Mouse (Mus musculus): Measurements from ENCODE around the gene Olfr106-ps. TPM values are rescaled to one million over a fixed set of nuclear protein-coding genes. Genes with fewer than 3 reads are reported as not detected.

Olfr106-ps gene
- not detected in 2 replicates for polyA plus RNA-seq (2014; fragmentation: Nextera tagmentation; extraction: Ambion mirVana)

GRCm38 (mm10) chr17:37390093-37390492 is at the start of gene Olfr106-ps:
Gene Olfr106-ps, plus strand, starts transcription at chr17:37390393.
- no peak for ATAC-seq (replicated peaks; ENCODE audit: low FRiP score)
- no peaks in the 10 kb centered on the region for H3K9me3 ChIP-seq (ENCODE audit: control insufficient read depth, low read length)
- no peak for DNase-seq (ENCODE audit: low spot score)
- H3K4me1 ChIP-seq (replicated peaks; ENCODE audit: control insufficient read depth, insufficient read depth, low read length): no peaks in the 10 kb centered on the region
- no peaks in the 10 kb centered on the region for H3K36me3 ChIP-seq (ENCODE audit: control insufficient read depth, insufficient read depth, low read length)
- H3K4me2 ChIP-seq: no peak within 1 kb of the TSS
- no peak within 1 kb of the TSS for H3K27ac ChIP-seq (ENCODE audit: low read depth, low read length)
- no peak within 1 kb of the TSS for H3K4me3 ChIP-seq (ENCODE audit: low read depth, low read length)
- H3K9ac ChIP-seq (ENCODE audit: low read depth, low read length): no peak within 1 kb of the TSS
- H3K27me3 ChIP-seq (replicated peaks; ENCODE audit: control insufficient read depth, insufficient read depth, low read length): no peaks in the 10 kb centered on the region
- 61% methylated on average over 1 of the region's 1 CpGs for WGBS

GRCm38 (mm10) chr17:37359282-37359681 is 30.9 kb upstream of the Olfr106-ps start, which contains the start of gene Olfr104-ps:
Gene Olfr104-ps, plus strand, starts transcription at chr17:37359582.
- no peak for ATAC-seq (replicated peaks; ENCODE audit: low FRiP score)
- DNase-seq (ENCODE audit: low spot score): no peak
- no peaks in the 10 kb centered on the region for H3K36me3 ChIP-seq (ENCODE audit: control insufficient read depth, insufficient read depth, low read length)
- no peak within 1 kb of the TSS for H3K4me2 ChIP-seq
- no peaks in the 10 kb centered on the region for H3K4me1 ChIP-seq (replicated peaks; ENCODE audit: control insufficient read depth, insufficient read depth, low read length)
- no peak within 1 kb of the TSS for H3K9ac ChIP-seq (ENCODE audit: low read depth, low read length)
- H3K27ac ChIP-seq (ENCODE audit: low read depth, low read length): no peak within 1 kb of the TSS
- H3K27me3 ChIP-seq (replicated peaks; ENCODE audit: control insufficient read depth, insufficient read depth, low read length): no peaks in the 10 kb centered on the region
- H3K4me3 ChIP-seq (ENCODE audit: low read depth, low read length): no peak within 1 kb of the TSS
- H3K9me3 ChIP-seq (ENCODE audit: control insufficient read depth, low read length): no peaks in the 10 kb centered on the region

GRCm38 (mm10) chr17:37378733-37379132 is 11.5 kb upstream of the Olfr106-ps start, which contains the start of gene Olfr105-ps:
Gene Olfr105-ps, plus strand, starts transcription at chr17:37379033.
- no peak for DNase-seq (ENCODE audit: low spot score)
- no peaks in the 10 kb centered on the region for H3K27me3 ChIP-seq (replicated peaks; ENCODE audit: control insufficient read depth, insufficient read depth, low read length)
- no peaks in the 10 kb centered on the region for H3K4me1 ChIP-seq (replicated peaks; ENCODE audit: control insufficient read depth, insufficient read depth, low read length)
- H3K4me3 ChIP-seq (ENCODE audit: low read depth, low read length): no peak within 1 kb of the TSS
- no peak within 1 kb of the TSS for H3K9ac ChIP-seq (ENCODE audit: low read depth, low read length)
- no peak within 1 kb of the TSS for H3K4me2 ChIP-seq
- no peaks in the 10 kb centered on the region for H3K36me3 ChIP-seq (ENCODE audit: control insufficient read depth, insufficient read depth, low read length)
- no peaks in the 10 kb centered on the region for H3K9me3 ChIP-seq (ENCODE audit: control insufficient read depth, low read length)
- no peak within 1 kb of the TSS for H3K27ac ChIP-seq (ENCODE audit: low read depth, low read length)
- no peak for ATAC-seq (replicated peaks; ENCODE audit: low FRiP score)

GRCm38 (mm10) chr17:37398926-37399325 is 8.7 kb downstream of the Olfr106-ps start, which contains the start of gene Olfr107:
Gene Olfr107, plus strand, starts transcription at chr17:37399226.
- Histone ChIP-seq H3K9ac (ENCODE audit: low read depth, low read length) (no peak within 1 kb of the TSS), H3K36me3 (ENCODE audit: control insufficient read depth, insufficient read depth, low read length) (no peaks in the 10 kb centered on the region), H3K9me3 (ENCODE audit: control insufficient read depth, low read length) (no peaks in the 10 kb centered on the region), H3K4me1 (replicated peaks; ENCODE audit: control insufficient read depth, insufficient read depth, low read length) (no peaks in the 10 kb centered on the region), H3K27ac (ENCODE audit: low read depth, low read length) (no peak within 1 kb of the TSS), H3K27me3 (replicated peaks; ENCODE audit: control insufficient read depth, insufficient read depth, low read length) (no peaks in the 10 kb centered on the region), H3K4me3 (ENCODE audit: low read depth, low read length) (no peak within 1 kb of the TSS), H3K4me2 (no peak within 1 kb of the TSS)
- DNase-seq (ENCODE audit: low spot score): no peak
- no peak for ATAC-seq (replicated peaks; ENCODE audit: low FRiP score)
- 75% methylated on average over 3 of the region's 3 CpGs for WGBS

- Histone ChIP-seq H3K9ac (ENCODE audit: low read depth, low read length) (no peak overlapping the region), H3K27ac (ENCODE audit: low read depth, low read length) (no peak overlapping the region), H3K4me2 (no peak overlapping the region), H3K36me3 (ENCODE audit: control insufficient read depth, insufficient read depth, low read length) (no peaks in the 10 kb centered on the region), H3K9me3 (ENCODE audit: control insufficient read depth, low read length) (peaks cover 2% of the 10 kb centered on the region; the same call in 1 of the 2 replicates), H3K4me1 (replicated peaks; ENCODE audit: control insufficient read depth, insufficient read depth, low read length) (no peaks in the 10 kb centered on the region), H3K4me3 (ENCODE audit: low read depth, low read length) (no peak overlapping the region), H3K27me3 (replicated peaks; ENCODE audit: control insufficient read depth, insufficient read depth, low read length) (no peaks in the 10 kb centered on the region)
- ATAC-seq (replicated peaks; ENCODE audit: low FRiP score) (no peak), DNase-seq (ENCODE audit: low spot score) (no peak)
Observed at GRCm38 (mm10) chr17:37413380-37413779, 23.2 kb downstream of the Olfr106-ps start.

GRCm38 (mm10) chr17:37445180-37445579 is 55.0 kb downstream of the Olfr106-ps start, which contains the start of gene Olfr108:
Gene Olfr108, plus strand, starts transcription at chr17:37445480.
- H3K36me3 ChIP-seq (ENCODE audit: control insufficient read depth, insufficient read depth, low read length): no peaks in the 10 kb centered on the region
- no peaks in the 10 kb centered on the region for H3K4me1 ChIP-seq (replicated peaks; ENCODE audit: control insufficient read depth, insufficient read depth, low read length)
- H3K4me3 ChIP-seq (ENCODE audit: low read depth, low read length): no peak within 1 kb of the TSS
- 95% methylated on average over 1 of the region's 1 CpGs for whole genome bisulfite sequencing
- H3K4me2 ChIP-seq: no peak within 1 kb of the TSS
- no peak for ATAC-seq (replicated peaks; ENCODE audit: low FRiP score)
- no peak within 1 kb of the TSS for H3K9ac ChIP-seq (ENCODE audit: low read depth, low read length)
- no peaks in the 10 kb centered on the region for H3K9me3 ChIP-seq (ENCODE audit: control insufficient read depth, low read length)
- H3K27ac ChIP-seq (ENCODE audit: low read depth, low read length): no peak within 1 kb of the TSS
- H3K27me3 ChIP-seq (replicated peaks; ENCODE audit: control insufficient read depth, insufficient read depth, low read length): no peaks in the 10 kb centered on the region
- DNase-seq (ENCODE audit: low spot score): no peak

Other genes with a start within 250 kb of the Olfr106-ps start
- not detected in 2 replicates for gene Olfr93, start 228.9 kb upstream of the Olfr106-ps start, polyA plus RNA-seq (2014; fragmentation: Nextera tagmentation; extraction: Ambion mirVana)
- not detected in 2 replicates for gene Ubd, start 196.5 kb upstream of the Olfr106-ps start, polyA plus RNA-seq (2014; fragmentation: Nextera tagmentation; extraction: Ambion mirVana)
- not detected in 2 replicates for gene Olfr94, start 189.4 kb upstream of the Olfr106-ps start, polyA plus RNA-seq (2014; fragmentation: Nextera tagmentation; extraction: Ambion mirVana)
- gene Olfr95, start 177.3 kb upstream of the Olfr106-ps start, polyA plus RNA-seq (2014; fragmentation: Nextera tagmentation; extraction: Ambion mirVana): not detected in 2 replicates
- not detected in 2 replicates for gene Olfr96, start 170.2 kb upstream of the Olfr106-ps start, polyA plus RNA-seq (2014; fragmentation: Nextera tagmentation; extraction: Ambion mirVana)
- not detected in 2 replicates for gene Olfr97, start 153.1 kb upstream of the Olfr106-ps start, polyA plus RNA-seq (2014; fragmentation: Nextera tagmentation; extraction: Ambion mirVana)
- not detected in 2 replicates for gene Olfr98, start 126.6 kb upstream of the Olfr106-ps start, polyA plus RNA-seq (2014; fragmentation: Nextera tagmentation; extraction: Ambion mirVana)
- 1.4 and 1.9 TPM in 2 replicates for gene H2-M3, start 120.2 kb upstream of the Olfr106-ps start, polyA plus RNA-seq (2014; fragmentation: Nextera tagmentation; extraction: Ambion mirVana)
- gene Olfr99, start 106.9 kb upstream of the Olfr106-ps start, polyA plus RNA-seq (2014; fragmentation: Nextera tagmentation; extraction: Ambion mirVana): not detected in 2 replicates
- gene Olfr101, start 86.1 kb upstream of the Olfr106-ps start, polyA plus RNA-seq (2014; fragmentation: Nextera tagmentation; extraction: Ambion mirVana): not detected in 2 replicates
- gene Olfr102, start 73.3 kb upstream of the Olfr106-ps start, polyA plus RNA-seq (2014; fragmentation: Nextera tagmentation; extraction: Ambion mirVana): not detected in 2 replicates
- gene Olfr103, start 50.7 kb upstream of the Olfr106-ps start, polyA plus RNA-seq (2014; fragmentation: Nextera tagmentation; extraction: Ambion mirVana): not detected in 2 replicates
- gene Olfr104-ps, start 30.8 kb upstream of the Olfr106-ps start, polyA plus RNA-seq (2014; fragmentation: Nextera tagmentation; extraction: Ambion mirVana): not detected in 2 replicates
- gene Olfr105-ps, start 11.4 kb upstream of the Olfr106-ps start, polyA plus RNA-seq (2014; fragmentation: Nextera tagmentation; extraction: Ambion mirVana): not detected in 2 replicates
- not detected in 2 replicates for gene Olfr107, start 8.8 kb downstream of the Olfr106-ps start, polyA plus RNA-seq (2014; fragmentation: Nextera tagmentation; extraction: Ambion mirVana)
- gene Olfr108, start 55.1 kb downstream of the Olfr106-ps start, polyA plus RNA-seq (2014; fragmentation: Nextera tagmentation; extraction: Ambion mirVana): not detected in 2 replicates
- gene Olfr109, start 68.5 kb downstream of the Olfr106-ps start, polyA plus RNA-seq (2014; fragmentation: Nextera tagmentation; extraction: Ambion mirVana): not detected in 2 replicates
- gene H2-M2, start 93.2 kb downstream of the Olfr106-ps start, polyA plus RNA-seq (2014; fragmentation: Nextera tagmentation; extraction: Ambion mirVana): not detected in 2 replicates
- gene Olfr110, start 102.1 kb downstream of the Olfr106-ps start, polyA plus RNA-seq (2014; fragmentation: Nextera tagmentation; extraction: Ambion mirVana): not detected in 2 replicates
- gene Olfr111, start 117.6 kb downstream of the Olfr106-ps start, polyA plus RNA-seq (2014; fragmentation: Nextera tagmentation; extraction: Ambion mirVana): not detected in 2 replicates
- not detected in 2 replicates for gene Olfr112, start 179.1 kb downstream of the Olfr106-ps start, polyA plus RNA-seq (2014; fragmentation: Nextera tagmentation; extraction: Ambion mirVana)
- gene Olfr113, start 187.3 kb downstream of the Olfr106-ps start, polyA plus RNA-seq (2014; fragmentation: Nextera tagmentation; extraction: Ambion mirVana): not detected in 2 replicates
- gene Olfr114, start 202.3 kb downstream of the Olfr106-ps start, polyA plus RNA-seq (2014; fragmentation: Nextera tagmentation; extraction: Ambion mirVana): not detected in 2 replicates
- gene Olfr115, start 236.7 kb downstream of the Olfr106-ps start, polyA plus RNA-seq (2014; fragmentation: Nextera tagmentation; extraction: Ambion mirVana): not detected in 2 replicates
- not detected in 2 replicates for gene Olfr116, start 236.8 kb downstream of the Olfr106-ps start, polyA plus RNA-seq (2014; fragmentation: Nextera tagmentation; extraction: Ambion mirVana)

Data from liver, embryonic 11.5 days (tissue).